ENCODE assay signal across 8 mouse cellular contexts in the genomic region with DNA sequence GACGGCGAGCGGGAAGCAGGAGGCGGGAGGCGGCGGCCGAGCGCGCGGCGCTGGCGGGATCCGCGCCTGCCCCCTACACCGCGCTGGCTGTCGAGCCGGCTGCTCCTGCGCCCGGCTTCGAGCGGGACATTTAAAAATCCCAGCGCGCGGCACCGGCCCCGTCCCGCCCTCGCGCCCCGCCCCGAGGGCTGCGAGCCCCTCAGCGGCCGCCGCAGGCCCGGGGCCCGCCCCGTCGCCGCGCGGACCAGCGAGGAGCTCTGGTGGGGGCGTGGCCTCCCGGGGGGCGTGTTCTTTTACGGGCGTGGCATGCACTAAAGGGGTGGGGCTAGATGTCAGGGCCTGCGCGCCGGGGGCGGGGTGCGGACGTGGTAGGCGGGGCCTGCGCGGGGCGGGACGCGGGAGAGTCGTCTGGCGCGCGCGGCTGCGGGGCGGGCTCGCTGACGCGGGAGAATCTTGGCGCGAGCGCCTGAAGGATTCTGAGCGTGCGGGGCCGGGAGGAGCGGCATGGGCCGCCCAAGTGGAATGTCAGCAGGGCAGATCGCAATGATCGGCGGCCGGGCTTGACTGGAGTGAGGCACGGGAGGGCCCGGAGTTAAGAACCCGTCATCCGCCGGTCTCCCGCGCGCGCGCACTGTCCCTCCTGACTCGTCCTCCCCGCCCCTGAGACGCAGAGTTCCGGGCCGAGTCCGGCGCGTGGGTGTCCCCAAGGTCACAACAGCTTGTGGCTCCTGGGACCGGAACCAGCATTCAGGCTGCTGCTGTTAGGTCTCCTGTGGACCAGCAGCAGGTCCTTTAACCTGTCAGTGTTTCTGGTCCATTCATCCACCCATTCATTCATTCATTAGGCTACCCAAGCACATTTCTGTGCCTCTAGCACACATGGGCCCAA. TPM values are rescaled to one million over a fixed set of nuclear protein-coding genes. Genes with fewer than 3 reads are reported as not detected.
DNase-seq lines count a peak whose midpoint lies in the region; ATAC-seq lines count a peak whose summit lies in the region.

Ccne1 (minus strand) TSS at position 164 of the 889 bp plus-strand sequence.

- peaks cover 8% of the 10 kb centered on the region for H3K36me3 ChIP-seq in heart, embryonic 14.5 days (ENCODE audit: control insufficient read depth, insufficient read depth, low read length)
- H3K36me3 ChIP-seq in liver, embryonic 13.5 days: peaks cover 23% of the 10 kb centered on the region
- 0 out of 2 replicates have a peak, but pooled peaks cover 2% of the 10 kb centered on the region for H3K36me3 ChIP-seq in stomach, embryonic 16.5 days (ENCODE audit: control insufficient read depth, insufficient read depth, low read length)

- peak within 1 kb of the TSS; percentile 43 to 68; a peak in 3 of 4 replicates for H3K27ac ChIP-seq in heart, embryonic 14.5 days (replicated peaks in 1 of 2; ENCODE audit: control insufficient read depth in 1 of 2, insufficient read depth in 1 of 2, low read depth in 2 of 2, low read length in 2 of 2)
- peak within 1 kb of the TSS; percentile 96 for H3K27ac ChIP-seq in liver, embryonic 13.5 days
- peak within 1 kb of the TSS; percentile 70 for H3K27ac ChIP-seq in stomach, embryonic 16.5 days (ENCODE audit: low read length)

- peak; percentile 71 for ATAC-seq in erythroid progenitor cell, adult 5-6 weeks (replicated peaks; ENCODE audit: low FRiP score, poor library complexity, severe bottlenecking)
- ATAC-seq in heart, embryonic 14.5 days (ENCODE audit: insufficient number of reproducible peaks, insufficient read depth, low FRiP score, low read depth): peak; percentile 97
- peak; percentile 86 for ATAC-seq in liver, embryonic 13.5 days (ENCODE audit: low read depth)
- peak; percentile 94 for ATAC-seq in stomach, embryonic 16.5 days (ENCODE audit: insufficient read depth, low FRiP score)

- 1% methylated on average over 64 of the region's 102 CpGs for WGBS in heart, embryonic 14.5 days
- WGBS in liver, embryonic 13.5 days (ENCODE audit: insufficient replicate concordance): under 1% methylated on average over 84 of the region's 102 CpGs
- whole genome bisulfite sequencing in stomach, embryonic 16.5 days: under 1% methylated on average over 102 of the region's 102 CpGs

- peak within 1 kb of the TSS; percentile 99 for H3K4me2 ChIP-seq in heart, embryonic 14.5 days (ENCODE audit: low read length)
- peak within 1 kb of the TSS; percentile 99 for H3K4me2 ChIP-seq in liver, embryonic 13.5 days
- H3K4me2 ChIP-seq in stomach, embryonic 16.5 days (ENCODE audit: low read depth, low read length): peak within 1 kb of the TSS; percentile 99

- H3K9me3 ChIP-seq in heart, embryonic 14.5 days (ENCODE audit: control insufficient read depth, low read length): no peaks in the 10 kb centered on the region
- no peaks in the 10 kb centered on the region for H3K9me3 ChIP-seq in liver, embryonic 13.5 days (replicated peaks)
- no peaks in the 10 kb centered on the region for H3K9me3 ChIP-seq in stomach, embryonic 16.5 days (replicated peaks; ENCODE audit: control insufficient read depth, low read length)

- H3K4me1 ChIP-seq in heart, embryonic 14.5 days (ENCODE audit: control insufficient read depth in 2 of 2, insufficient read depth in 2 of 2, low read length in 2 of 2): peaks cover 17 to 28% of the 10 kb centered on the region in 2 experiments
- H3K4me1 ChIP-seq in liver, embryonic 13.5 days (replicated peaks): peaks cover 63% of the 10 kb centered on the region
- H3K4me1 ChIP-seq in stomach, embryonic 16.5 days (ENCODE audit: control insufficient read depth, insufficient read depth, low read length): peaks cover 25% of the 10 kb centered on the region

- no peaks in the 10 kb centered on the region for H3K27me3 ChIP-seq in heart, embryonic 14.5 days (ENCODE audit: control insufficient read depth, insufficient read depth, low read length)
- H3K27me3 ChIP-seq in liver, embryonic 13.5 days: no peaks in the 10 kb centered on the region
- no peaks in the 10 kb centered on the region for H3K27me3 ChIP-seq in stomach, embryonic 16.5 days (ENCODE audit: control insufficient read depth, insufficient read depth, low read length)

- H3K4me3 ChIP-seq in heart, embryonic 14.5 days (ENCODE audit: control insufficient read depth in 1 of 2, insufficient read depth in 1 of 2, low read depth in 1 of 2, low read length in 2 of 2): peak within 1 kb of the TSS; percentile 87 to 96
- H3K4me3 ChIP-seq in liver, embryonic 13.5 days (replicated peaks): peak within 1 kb of the TSS; percentile 97
- H3K4me3 ChIP-seq in stomach, embryonic 16.5 days (replicated peaks; ENCODE audit: low read length): peak within 1 kb of the TSS; percentile 89

- DNase-seq in CD4-positive helper T cell, adult 2 months (ENCODE audit: low read depth, low spot score): peak; percentile 97
- peak; percentile 84 for DNase-seq in brain, embryonic 18.5 days (ENCODE audit: low read depth, low spot score)
- DNase-seq in kidney, postnatal 14 days: peak; percentile 99
- DNase-seq in liver, embryonic 13.5 days: peak; percentile 98
- peak; percentile 100 for DNase-seq in neural tube, embryonic 10.5 days (ENCODE audit: extremely low spot score, low spot score)

- H3K9ac ChIP-seq in heart, embryonic 14.5 days (ENCODE audit: low read length): peak within 1 kb of the TSS; percentile 87
- H3K9ac ChIP-seq in liver, embryonic 13.5 days: peak within 1 kb of the TSS; percentile 93
- peak within 1 kb of the TSS; percentile 85 for H3K9ac ChIP-seq in stomach, embryonic 16.5 days (ENCODE audit: low read length)

RNA-seq across cellular contexts. Expression of gene Ccne1, which starts in this region (rescaled TPM):
- total RNA-seq in erythroid progenitor cell, adult 5-6 weeks (2015; ENCODE audit: low replicate concordance): 131 and 148 TPM in 2 replicates
- 180 and 187 TPM in 2 replicates for total RNA-seq in erythroid progenitor cell, adult 5-6 weeks (2017; ENCODE audit: low replicate concordance)
- polyA plus RNA-seq in heart, embryonic 14.5 days (2014; fragmentation: Nextera tagmentation; extraction: Ambion mirVana): 29.2 and 33.2 TPM in 2 replicates
- polyA plus RNA-seq in liver, embryonic 13.5 days (2015; fragmentation: Nextera tagmentation; extraction: Ambion mirVana): 127 and 132 TPM in 2 replicates
- 52.9 and 55.2 TPM in 2 replicates for polyA plus RNA-seq in stomach, embryonic 16.5 days (2015; fragmentation: Nextera tagmentation; extraction: Ambion mirVana)

Comparison
In these comparisons a context has a peak if more than half of its experiments do, and no peak if none do; other contexts are left out.
1. Peak in every context shown above with its lines: DNase-seq, ATAC-seq, H3K4me3 ChIP-seq and H3K27ac ChIP-seq.